Mouse (Mus musculus) brain, embryonic 14.5 days (tissue): ENCODE results near the gene Plxna4.

Experiments
- CTCF ChIP-seq: fragments of 200-500 bp; IDR thresholded peaks from 2 replicates; pipeline ENCODE4 v1.5.1; 2012; ENCODE audit warnings: inconsistent platforms, mild to moderate bottlenecking, moderate library complexity, borderline replicate concordance; ENCODE audit not compliant: insufficient read depth, insufficient read length; ENCODE audit errors: extremely low read depth
- POLR2A ChIP-seq: fragments of 200-500 bp; IDR thresholded peaks from 2 replicates; pipeline ENCODE4 v1.6.1; 2012; ENCODE audit warnings: mild to moderate bottlenecking, inconsistent platforms, borderline replicate concordance; ENCODE audit not compliant: poor library complexity, insufficient read depth, insufficient read length, severe bottlenecking; ENCODE audit errors: extremely low read depth

DNA sequence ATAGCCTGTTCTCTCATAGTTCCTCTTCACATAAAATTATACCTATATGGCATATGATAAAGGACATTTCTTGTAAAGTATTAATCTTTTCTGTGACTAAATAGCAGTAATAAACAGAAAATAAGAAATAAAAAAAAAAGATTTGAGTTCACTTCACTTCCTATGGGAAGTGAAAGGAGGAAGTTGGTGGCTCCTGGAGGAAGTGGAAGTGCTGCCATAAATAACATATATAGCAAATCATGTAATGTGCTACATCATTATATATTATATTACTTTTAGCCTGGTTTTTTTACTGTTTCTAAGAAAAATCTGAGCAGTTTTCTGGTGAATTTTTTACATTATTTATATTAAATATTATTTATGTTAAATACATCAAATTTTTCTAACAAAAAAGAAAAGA lies 22.7 kb upstream of the Plxna4 start:
- TF ChIP-seq CTCF (no peak), POLR2A (no peak)
